Mouse (Mus musculus): ENCODE data around the gene Supv3l1. TPM values are rescaled to one million over a fixed set of nuclear protein-coding genes. Genes with fewer than 3 reads are reported as not detected.

Supv3l1 gene
- 24.0 and 26.5 TPM in 2 replicates for polyA plus RNA-seq (2012; rRNA removed; ENCODE audit: low replicate concordance)

DNA sequence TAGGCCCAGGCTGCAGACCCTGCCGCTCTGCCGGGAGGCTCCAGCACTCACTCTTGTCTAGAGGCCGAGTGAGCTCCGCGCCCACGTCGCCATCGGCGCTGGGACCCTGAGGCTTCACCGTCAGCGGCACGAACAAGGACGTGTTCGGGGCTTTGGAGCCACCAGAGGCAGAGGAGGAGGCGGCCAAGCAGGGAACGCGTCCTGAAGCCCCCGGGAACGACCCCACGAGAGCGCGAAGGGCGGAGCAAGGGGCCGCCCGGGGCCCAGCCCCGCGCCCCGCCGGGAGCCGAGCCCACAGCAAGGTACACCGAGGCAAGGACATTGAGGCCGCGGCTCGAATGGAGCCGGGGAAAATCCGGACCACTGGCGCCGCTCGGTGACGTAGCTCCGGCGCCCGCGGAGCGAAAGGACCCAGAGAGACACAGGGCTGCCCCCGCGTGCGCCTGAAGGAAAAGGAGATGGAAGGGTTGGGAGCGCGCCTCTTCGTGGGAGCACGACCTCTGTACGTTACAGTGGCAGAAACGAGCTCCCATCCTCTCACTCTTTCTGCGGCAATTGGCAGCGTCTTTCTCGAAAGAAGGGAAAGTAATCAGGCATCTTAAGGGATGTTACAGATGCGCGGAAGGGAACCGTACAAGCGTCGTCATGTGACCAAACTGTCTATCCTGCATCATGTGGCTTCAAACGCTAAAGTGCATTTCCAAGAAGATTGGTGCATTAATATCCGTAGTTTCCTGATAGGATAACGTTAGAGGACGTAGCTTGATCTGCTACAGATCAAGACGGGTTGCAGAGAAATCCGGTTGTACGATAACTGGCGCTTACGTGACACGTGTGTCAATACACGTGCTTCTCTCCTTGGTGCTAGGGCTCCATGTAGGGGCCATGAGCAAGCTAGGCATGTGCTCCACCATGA lies at the start of gene Supv3l1, which contains the start of gene 4930507D05Rik:
Supv3l1 (minus strand) TSS at position 375 of the 916 bp plus-strand sequence.
4930507D05Rik (plus strand) TSS at position 126 of the 916 bp plus-strand sequence.

DNA sequence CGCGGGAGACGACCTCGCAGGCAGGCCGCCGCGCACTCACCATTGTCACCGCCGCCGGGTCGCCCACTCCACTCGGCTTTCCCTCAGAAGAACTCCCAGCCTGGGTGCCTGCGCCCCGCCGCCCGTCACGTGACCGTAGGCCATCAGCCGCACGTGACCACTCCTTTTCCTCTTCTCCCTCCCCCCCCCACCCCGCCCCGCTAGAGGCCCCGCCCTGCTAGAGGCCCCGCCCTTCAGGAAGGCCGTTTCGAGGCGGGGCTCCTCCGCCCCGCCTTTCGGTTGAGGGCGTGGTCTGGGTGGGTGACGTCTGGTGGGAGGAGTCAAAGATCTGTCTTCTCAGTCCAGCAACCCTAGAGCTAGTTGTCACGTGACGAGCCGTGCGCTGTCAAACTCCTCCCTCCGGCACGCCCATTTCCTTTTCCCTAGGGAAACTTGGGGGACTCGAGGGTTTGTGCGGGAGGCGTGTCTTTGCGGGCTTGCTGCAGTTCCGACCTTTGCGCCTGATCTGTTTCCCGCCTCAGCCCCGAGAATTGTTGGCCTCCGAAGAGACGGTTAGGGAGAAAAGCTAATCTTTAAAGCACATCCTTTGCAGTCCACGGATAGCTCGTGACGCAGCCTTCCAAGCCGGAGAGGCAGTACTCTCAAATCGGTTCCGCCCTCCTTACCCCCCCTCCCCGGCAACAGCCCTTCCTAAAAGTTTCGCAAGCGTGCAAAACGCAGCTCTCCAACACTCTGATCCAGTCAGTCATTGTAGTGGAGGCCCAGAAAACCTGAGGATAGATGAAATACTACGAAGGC lies 37.3 kb upstream of the Supv3l1 start, which contains the start of gene Vps26a:
Vps26a (minus strand) TSS at position 188 of the 798 bp plus-strand sequence.

DNA sequence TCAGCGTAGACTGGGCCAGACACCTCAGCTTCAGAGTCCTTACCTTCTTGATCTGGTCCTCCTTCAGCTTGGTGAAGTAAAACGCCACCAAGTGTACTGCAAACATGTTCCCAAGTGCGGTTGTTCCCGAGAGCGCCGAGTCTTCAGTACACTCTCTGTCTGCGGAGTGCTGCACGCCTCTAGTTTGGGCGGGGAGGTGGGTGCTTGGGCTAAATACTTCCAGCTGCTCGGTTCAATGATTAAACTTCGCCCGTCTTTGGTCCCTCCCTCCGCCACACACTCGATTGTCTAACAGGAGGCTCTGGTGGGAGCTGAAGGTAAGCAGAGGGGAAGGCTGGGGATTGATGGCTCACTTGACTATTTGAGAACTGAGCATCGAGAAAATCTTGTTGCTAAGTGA lies 27.3 kb downstream of the Supv3l1 start, which contains the start of gene Hkdc1:
Hkdc1 (minus strand) TSS at position 237 of the 400 bp plus-strand sequence.

DNA sequence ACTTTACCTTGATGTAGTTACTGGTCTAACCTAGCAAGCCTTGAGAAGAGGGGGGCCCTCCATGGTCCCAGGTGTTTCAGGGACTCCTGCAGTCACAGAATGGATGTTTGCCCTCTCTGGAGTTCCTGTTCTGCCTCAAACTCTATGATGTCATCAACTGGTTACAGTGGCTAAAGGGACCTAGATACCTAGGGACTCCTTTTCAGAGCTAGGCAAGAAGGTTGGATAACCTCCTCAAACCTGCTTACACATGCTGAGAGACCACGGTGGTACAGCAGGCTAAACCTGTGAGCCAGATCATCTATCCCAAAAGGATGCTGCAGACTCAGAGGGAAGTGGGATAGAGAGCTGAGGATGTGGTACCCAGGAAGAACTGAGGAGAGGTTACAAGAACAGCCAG lies 69.7 kb downstream of the Supv3l1 start, which contains the start of gene Hk1:
Hk1 (minus strand) TSS at position 101 of the 400 bp plus-strand sequence.

Other genes with a start within 250 kb of the Supv3l1 start
- 52.3 and 86.1 TPM in 2 replicates for gene Tspan15, start 218.5 kb downstream of the Supv3l1 start, polyA plus RNA-seq (2012; rRNA removed; ENCODE audit: low replicate concordance)
- 0.04 TPM in 1 of 2 replicates, not detected in the other for gene Tacr2, start 197.3 kb downstream of the Supv3l1 start, polyA plus RNA-seq (2012; rRNA removed; ENCODE audit: low replicate concordance)
- gene Hk1, start 69.8 kb downstream of the Supv3l1 start, polyA plus RNA-seq (2012; rRNA removed; ENCODE audit: low replicate concordance): 17.7 and 40.6 TPM in 2 replicates
- gene Hkdc1, start 27.2 kb downstream of the Supv3l1 start, polyA plus RNA-seq (2012; rRNA removed; ENCODE audit: low replicate concordance): 0.10 and 0.14 TPM in 2 replicates
- gene 4930507D05Rik, start 249 bp downstream of the Supv3l1 start, polyA plus RNA-seq (2012; rRNA removed; ENCODE audit: low replicate concordance): 0.06 and 0.24 TPM in 2 replicates
- gene Vps26a, start 37.1 kb upstream of the Supv3l1 start, polyA plus RNA-seq (2012; rRNA removed; ENCODE audit: low replicate concordance): 17.2 and 18.9 TPM in 2 replicates
- gene Srgn, start 77.7 kb upstream of the Supv3l1 start, polyA plus RNA-seq (2012; rRNA removed; ENCODE audit: low replicate concordance): 45.6 and 126 TPM in 2 replicates
- 27.1 and 34.3 TPM in 2 replicates for gene Kif1bp, start 128.7 kb upstream of the Supv3l1 start, polyA plus RNA-seq (2012; rRNA removed; ENCODE audit: low replicate concordance)
- 10.6 and 30.2 TPM in 2 replicates for gene Ddx21, start 152.5 kb upstream of the Supv3l1 start, polyA plus RNA-seq (2012; rRNA removed; ENCODE audit: low replicate concordance)
- 12.6 and 17.1 TPM in 2 replicates for gene Ddx50, start 201.5 kb upstream of the Supv3l1 start, polyA plus RNA-seq (2012; rRNA removed; ENCODE audit: low replicate concordance)

All from subcutaneous adipose tissue, adult 2 months (tissue).